Mouse (Mus musculus) hindbrain, embryonic 15.5 days (tissue): Measurements from ENCODE around the gene Itsn2. TPM values are rescaled to one million over a fixed set of nuclear protein-coding genes. Genes with fewer than 3 reads are reported as not detected.
"Not testable (repeated sequence)": the region's sequence is repeated elsewhere in the genome, so short reads cannot be mapped to it uniquely, and the experiment has no call there.

Experiments
- ATAC-seq: fragments of 200-750 bp; cut with Nextera tagmentation; 2 replicates; pipeline ENCODE4 v1.8.0; 2017; ENCODE audit warnings: low read depth, moderate number of reproducible peaks, moderate TSS enrichment; ENCODE audit not compliant: low FRiP score
- H3K27ac ChIP-seq: fragments of 300-500 bp; sonication (generic); replicated peaks from 2 replicates; pipeline ENCODE4 v1.5.1; 2015; ENCODE audit warnings: mild to moderate bottlenecking, inconsistent platforms
- H3K27me3 ChIP-seq: fragments of 300-500 bp; sonication (generic); 2 replicates; pipeline ENCODE4 v1.6.1; 2015; ENCODE audit warnings: control low read depth, inconsistent platforms
- H3K36me3 ChIP-seq: fragments of 300-500 bp; sonication (generic); 2 replicates; pipeline ENCODE4 v1.6.1; 2015; ENCODE audit warnings: control low read depth, inconsistent platforms
- H3K4me1 ChIP-seq: fragments of 300-500 bp; sonication (generic); replicated peaks from 2 replicates; pipeline ENCODE4 v1.6.1; 2015; ENCODE audit warnings: control low read depth, inconsistent platforms
- H3K4me2 ChIP-seq: fragments of 300-500 bp; sonication (generic); 2 replicates; pipeline ENCODE4 v1.6.1; 2015; ENCODE audit warnings: moderate library complexity, mild to moderate bottlenecking, inconsistent platforms
- H3K4me3 ChIP-seq: fragments of 300-500 bp; sonication (generic); 2 replicates; pipeline ENCODE4 v1.5.1; 2015; ENCODE audit warnings: mild to moderate bottlenecking, inconsistent platforms
- H3K9ac ChIP-seq: fragments of 300-500 bp; sonication (generic); 2 replicates; pipeline ENCODE4 v1.6.1; 2015; ENCODE audit warnings: inconsistent platforms
- H3K9me3 ChIP-seq: fragments of 300-500 bp; sonication (generic); 2 replicates; pipeline ENCODE4 v1.6.1; 2016; ENCODE audit warnings: control low read depth, inconsistent platforms
- WGBS: fragments of 180-500 bp; shearing (Covaris S2); methylation state at CpG from one replicate; pipeline ENCODE4 v1.1.7; 2015; 5-methylcytosine and 5-hydroxymethylcytosine counted together
- polyA plus RNA-seq: library from polyadenylated mRNA; unstranded; fragments of >200 nt; fragmentation: Nextera tagmentation; extraction: Ambion mirVana; gene quantifications from 2 replicates; pipeline ENCODE4 v1.2.1, GENCODE M21; 2015

Gene Itsn2
- polyA plus RNA-seq, 1 experiment from 2014 or later: 24.1 TPM

- no peaks in the 10 kb centered on the region for H3K9me3 ChIP-seq
- ATAC-seq: no peak
- no peak overlapping the region for H3K4me3 ChIP-seq
- no peak overlapping the region for H3K27ac ChIP-seq
- H3K9ac ChIP-seq: no peak overlapping the region
- WGBS: 83% methylated on average over 14 of the region's 14 CpGs
- H3K4me1 ChIP-seq: no peaks in the 10 kb centered on the region
- H3K36me3 ChIP-seq: no peaks in the 10 kb centered on the region
- H3K27me3 ChIP-seq: no peaks in the 10 kb centered on the region
- no peak overlapping the region for H3K4me2 ChIP-seq
Measured at GRCm38 (mm10) chr12:4689341-4689740, 96.9 kb downstream of the Itsn2 start.

- no peak overlapping the region for H3K4me2 ChIP-seq
- H3K36me3 ChIP-seq: no peaks in the 10 kb centered on the region
- H3K27me3 ChIP-seq: no peaks in the 10 kb centered on the region
- H3K9ac ChIP-seq: no peak overlapping the region
- no peaks in the 10 kb centered on the region for H3K9me3 ChIP-seq
- H3K27ac ChIP-seq: no peak overlapping the region
- WGBS: 89% methylated on average over 3 of the region's 3 CpGs
- no peaks in the 10 kb centered on the region for H3K4me1 ChIP-seq
- H3K4me3 ChIP-seq: no peak overlapping the region
- ATAC-seq: no peak
Measured at GRCm38 (mm10) chr12:4691193-4691592, 98.8 kb downstream of the Itsn2 start.

GRCm38 (mm10) chr12:4694534-4694933 is 102.1 kb downstream of the Itsn2 start:
- peaks cover 11% of the 10 kb centered on the region; the same call in 1 of the 2 replicates for H3K36me3 ChIP-seq
- H3K9ac ChIP-seq: no peak overlapping the region
- no peak for ATAC-seq
- no peaks in the 10 kb centered on the region for H3K9me3 ChIP-seq
- no peak overlapping the region for H3K4me2 ChIP-seq
- H3K27ac ChIP-seq: no peak overlapping the region
- no peaks in the 10 kb centered on the region for H3K4me1 ChIP-seq
- H3K27me3 ChIP-seq: no peaks in the 10 kb centered on the region
- whole genome bisulfite sequencing: 95% methylated on average over 1 of the region's 1 CpGs
- H3K4me3 ChIP-seq: no peak overlapping the region

GRCm38 (mm10) chr12:4705626-4706025 is 113.2 kb downstream of the Itsn2 start:
- 74% methylated on average over 6 of the region's 6 CpGs for WGBS
- not testable (repeated sequence) for H3K4me3 ChIP-seq, H3K4me2 ChIP-seq, H3K27ac ChIP-seq, H3K9ac ChIP-seq, H3K27me3 ChIP-seq, ATAC-seq, H3K9me3 ChIP-seq, H3K4me1 ChIP-seq
- H3K36me3 ChIP-seq: peaks cover 23% of the 10 kb centered on the region

GRCm38 (mm10) chr12:4706175-4706574 is 113.7 kb downstream of the Itsn2 start:
- Histone ChIP-seq H3K9ac (no peak overlapping the region), H3K27me3 (no peaks in the 10 kb centered on the region), H3K9me3 (no peaks in the 10 kb centered on the region), H3K36me3 (peaks cover 25% of the 10 kb centered on the region; the same call in 1 of the 2 replicates), H3K4me3 (no peak overlapping the region), H3K27ac (no peak overlapping the region), H3K4me1 (no peaks in the 10 kb centered on the region), H3K4me2 (no peak overlapping the region)
- ATAC-seq: no peak
- 93% methylated on average over 5 of the region's 5 CpGs for WGBS

- WGBS: 88% methylated on average over 10 of the region's 10 CpGs
- Histone ChIP-seq H3K4me3 (no peak overlapping the region), H3K4me1 (no peaks in the 10 kb centered on the region), H3K27me3 (no peaks in the 10 kb centered on the region), H3K9ac (no peak overlapping the region), H3K4me2 (no peak overlapping the region), H3K9me3 (no peaks in the 10 kb centered on the region), H3K36me3 (peaks cover 23% of the 10 kb centered on the region; the same call in 1 of the 2 replicates), H3K27ac (no peak overlapping the region)
- ATAC-seq: no peak
Measured at GRCm38 (mm10) chr12:4706901-4707300, 114.5 kb downstream of the Itsn2 start.

- Histone ChIP-seq H3K36me3 (peaks cover 24% of the 10 kb centered on the region; the same call in 1 of the 2 replicates), H3K27me3 (no peaks in the 10 kb centered on the region), H3K27ac (no peak overlapping the region), H3K9me3 (no peaks in the 10 kb centered on the region), H3K4me2 (no peak overlapping the region), H3K4me3 (no peak overlapping the region), H3K4me1 (no peaks in the 10 kb centered on the region), H3K9ac (no peak overlapping the region)
- 96% methylated on average over 14 of the region's 14 CpGs for WGBS
- no peak for ATAC-seq
Measured at GRCm38 (mm10) chr12:4707488-4708017, 115.1 kb downstream of the Itsn2 start.

GRCm38 (mm10) chr12:4708296-4708695 is 115.9 kb downstream of the Itsn2 start:
- Histone ChIP-seq H3K4me3 (no peak overlapping the region), H3K36me3 (peaks cover 29% of the 10 kb centered on the region; the same call in 1 of the 2 replicates), H3K27ac (no peak overlapping the region), H3K4me1 (no peaks in the 10 kb centered on the region), H3K9me3 (no peaks in the 10 kb centered on the region), H3K27me3 (no peaks in the 10 kb centered on the region), H3K9ac (no peak overlapping the region), H3K4me2 (no peak overlapping the region)
- WGBS: 83% methylated on average over 4 of the region's 4 CpGs
- no peak for ATAC-seq

GRCm38 (mm10) chr12:4708881-4709604 is 116.6 kb downstream of the Itsn2 start:
- WGBS: 70% methylated on average over 8 of the region's 8 CpGs
- no peaks in the 10 kb centered on the region for H3K27me3 ChIP-seq
- H3K27ac ChIP-seq: no peak overlapping the region
- H3K4me3 ChIP-seq: no peak overlapping the region
- no peaks in the 10 kb centered on the region for H3K4me1 ChIP-seq
- H3K9me3 ChIP-seq: no peaks in the 10 kb centered on the region
- peaks cover 31% of the 10 kb centered on the region; the same call in 1 of the 2 replicates for H3K36me3 ChIP-seq
- no peak overlapping the region for H3K4me2 ChIP-seq
- H3K9ac ChIP-seq: no peak overlapping the region
- ATAC-seq: peak; percentile 69

GRCm38 (mm10) chr12:4709926-4710325 is 117.5 kb downstream of the Itsn2 start:
- H3K27ac ChIP-seq: no peak overlapping the region
- no peak overlapping the region for H3K4me2 ChIP-seq
- H3K27me3 ChIP-seq: no peaks in the 10 kb centered on the region
- H3K4me3 ChIP-seq: no peak overlapping the region
- no peak overlapping the region for H3K9ac ChIP-seq
- no peaks in the 10 kb centered on the region for H3K9me3 ChIP-seq
- no peak for ATAC-seq
- WGBS: 86% methylated on average over 7 of the region's 7 CpGs
- no peaks in the 10 kb centered on the region for H3K4me1 ChIP-seq
- peaks cover 31% of the 10 kb centered on the region; the same call in 1 of the 2 replicates for H3K36me3 ChIP-seq

- no peak overlapping the region for H3K9ac ChIP-seq
- H3K27me3 ChIP-seq: no peaks in the 10 kb centered on the region
- H3K27ac ChIP-seq: no peak overlapping the region
- WGBS: 80% methylated on average over 4 of the region's 4 CpGs
- no peaks in the 10 kb centered on the region for H3K9me3 ChIP-seq
- H3K4me1 ChIP-seq: 0 out of 2 replicates have a peak, but pooled peaks cover 3% of the 10 kb centered on the region
- ATAC-seq: no peak
- peaks cover 26% of the 10 kb centered on the region; the same call in 1 of the 2 replicates for H3K36me3 ChIP-seq
- H3K4me3 ChIP-seq: no peak overlapping the region
- H3K4me2 ChIP-seq: no peak overlapping the region
Measured at GRCm38 (mm10) chr12:4713361-4713760, 120.9 kb downstream of the Itsn2 start.

- no peak overlapping the region for H3K9ac ChIP-seq
- H3K36me3 ChIP-seq: peaks cover 15% of the 10 kb centered on the region; the same call in 1 of the 2 replicates
- WGBS: 86% methylated on average over 10 of the region's 10 CpGs
- no peak overlapping the region for H3K4me3 ChIP-seq
- H3K27me3 ChIP-seq: no peaks in the 10 kb centered on the region
- 0 out of 2 replicates have a peak, but pooled peaks cover 3% of the 10 kb centered on the region for H3K4me1 ChIP-seq
- H3K27ac ChIP-seq: no peak overlapping the region
- no peak for ATAC-seq
- no peaks in the 10 kb centered on the region for H3K9me3 ChIP-seq
- H3K4me2 ChIP-seq: no peak overlapping the region
Measured at GRCm38 (mm10) chr12:4715606-4716005, 123.2 kb downstream of the Itsn2 start.
